Mouse (Mus musculus) midbrain, embryonic 12.5 days (tissue): ENCODE measurements around the gene Olfr1131. TPM values are rescaled to one million over a fixed set of nuclear protein-coding genes. Genes with fewer than 3 reads are reported as not detected.
"Not testable (repeated sequence)": the region's sequence is repeated elsewhere in the genome, so short reads cannot be mapped to it uniquely, and the experiment has no call there.

Experiments used
- ATAC-seq: fragments of 200-750 bp; cut with Nextera tagmentation; 2 replicates; pipeline ENCODE4 v1.8.0; 2017; ENCODE audit warnings: low read depth, moderate TSS enrichment, moderate library complexity; ENCODE audit not compliant: low FRiP score
- H3K27ac ChIP-seq: fragments of 300-500 bp; sonication (generic); replicated peaks from 2 replicates; pipeline ENCODE4 v1.5.1; 2016; ENCODE audit warnings: mild to moderate bottlenecking
- H3K27me3 ChIP-seq: fragments of 300-500 bp; sonication (generic); 2 replicates; pipeline ENCODE4 v1.6.1; 2016; ENCODE audit warnings: mild to moderate bottlenecking
- H3K36me3 ChIP-seq: fragments of 300-500 bp; sonication (generic); 2 replicates; pipeline ENCODE4 v1.6.1; 2016
- H3K4me1 ChIP-seq: fragments of 300-500 bp; sonication (generic); 2 replicates; pipeline ENCODE4 v1.6.1; 2016
- H3K4me2 ChIP-seq: fragments of 300-500 bp; sonication (generic); replicated peaks from 2 replicates; pipeline ENCODE4 v1.6.1; 2016; ENCODE audit warnings: mild to moderate bottlenecking, moderate library complexity
- H3K4me3 ChIP-seq: fragments of 300-500 bp; sonication (generic); 2 replicates; pipeline ENCODE4 v1.5.1; 2016; ENCODE audit warnings: mild to moderate bottlenecking
- H3K9ac ChIP-seq: fragments of 300-500 bp; sonication (generic); replicated peaks from 2 replicates; pipeline ENCODE4 v1.6.1; 2016; ENCODE audit warnings: mild to moderate bottlenecking, moderate library complexity
- H3K9me3 ChIP-seq: fragments of 300-500 bp; sonication (generic); 2 replicates; pipeline ENCODE4 v1.6.1; 2016; ENCODE audit warnings: mild to moderate bottlenecking
- WGBS: fragments of 180-500 bp; shearing (Covaris S2); methylation state at CpG from one replicate; pipeline ENCODE4 v1.1.7; 2016; 5-methylcytosine and 5-hydroxymethylcytosine counted together
- polyA plus RNA-seq: library from polyadenylated mRNA; unstranded; fragments of >200 nt; fragmentation: Nextera tagmentation; extraction: Ambion mirVana; gene quantifications from 2 replicates; pipeline ENCODE4 v1.2.1, GENCODE M21; 2016

Olfr1131 gene
- polyA plus RNA-seq: not detected in 2 replicates

DNA sequence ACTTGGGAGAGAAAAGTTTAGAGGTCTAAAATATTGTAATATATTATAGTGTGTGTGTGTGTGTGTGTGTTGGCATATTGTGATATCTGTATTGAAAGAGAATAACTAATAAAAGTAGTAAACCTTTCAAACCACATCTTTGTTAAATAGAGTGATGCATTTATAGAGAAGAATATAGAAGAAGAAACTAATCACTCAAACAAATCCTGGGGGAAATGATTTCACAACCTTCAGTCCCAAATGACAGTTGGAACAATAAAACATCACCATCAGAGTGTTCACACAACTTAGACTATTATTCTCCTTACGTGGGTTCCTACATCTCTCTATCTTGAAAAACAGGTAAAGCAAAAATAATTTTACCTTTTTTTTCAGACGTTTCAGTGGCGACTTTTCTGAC, at the start of gene Olfr1131:
Olfr1131 (plus strand) TSS at position 301 of the 400 bp plus-strand sequence.
- 66% methylated on average over 3 of the region's 3 CpGs for WGBS
- Histone ChIP-seq H3K4me3 (no peak within 1 kb of the TSS), H3K4me1 (no peaks in the 10 kb centered on the region), H3K4me2 (no peak within 1 kb of the TSS), H3K27ac (no peak within 1 kb of the TSS), H3K36me3 (no peaks in the 10 kb centered on the region), H3K9ac (no peak within 1 kb of the TSS), H3K9me3 (no peaks in the 10 kb centered on the region), H3K27me3 (no peaks in the 10 kb centered on the region)
- no peak for ATAC-seq

DNA sequence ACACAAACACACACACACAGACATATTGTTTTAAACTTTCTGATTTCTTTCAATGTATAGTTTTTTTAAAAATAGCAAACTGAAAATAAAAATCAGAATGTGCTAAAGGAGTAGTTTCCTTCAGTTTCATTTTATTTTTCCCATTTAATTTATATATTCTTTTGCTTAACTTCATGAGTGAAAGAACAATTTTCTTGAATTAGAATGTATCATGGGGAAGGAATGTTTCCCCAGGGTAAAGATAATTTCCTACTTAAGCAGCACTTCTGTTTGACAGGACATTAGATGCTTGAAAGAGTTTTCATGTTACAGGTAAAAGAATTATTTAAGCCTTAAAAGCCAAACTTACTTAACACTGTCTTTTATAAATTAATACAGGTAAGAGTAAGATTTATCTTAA, 21.0 kb upstream of the Olfr1131 start, which contains the start of gene Olfr1130:
Olfr1130 (plus strand) TSS at position 301 of the 400 bp plus-strand sequence.
- H3K27ac ChIP-seq, H3K9ac ChIP-seq, H3K27me3 ChIP-seq: not testable (repeated sequence)

DNA sequence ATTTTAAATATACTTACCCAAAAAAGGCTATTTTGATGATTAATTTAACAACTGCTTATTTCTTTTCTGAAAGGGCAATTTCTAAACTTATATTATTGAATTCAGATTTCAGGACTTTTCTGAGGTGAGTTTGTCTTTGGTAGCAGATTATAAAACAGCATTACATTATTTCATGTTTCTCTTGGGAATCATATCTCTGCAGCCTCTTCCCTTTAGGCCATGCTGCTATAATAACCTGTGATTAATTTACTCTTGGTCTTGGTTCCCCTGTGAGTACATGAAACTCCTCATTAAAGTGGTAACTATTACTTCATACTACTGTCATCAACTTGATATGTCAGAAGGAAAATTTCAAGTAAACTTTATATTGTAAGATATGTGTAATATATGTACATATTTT, 10.5 kb downstream of the Olfr1131 start, which contains the start of gene Olfr1132:
Olfr1132 (minus strand) TSS at position 101 of the 400 bp plus-strand sequence.
- ATAC-seq: no peak
- Histone ChIP-seq H3K9me3 (no peaks in the 10 kb centered on the region), H3K27me3 (no peaks in the 10 kb centered on the region)

More for the DNA sequence above, 21.0 kb upstream of the Olfr1131 start, which contains the start of gene Olfr1130:
- H3K4me1 ChIP-seq, ATAC-seq, H3K36me3 ChIP-seq, H3K9me3 ChIP-seq, H3K4me2 ChIP-seq, H3K4me3 ChIP-seq: not testable (repeated sequence)

DNA sequence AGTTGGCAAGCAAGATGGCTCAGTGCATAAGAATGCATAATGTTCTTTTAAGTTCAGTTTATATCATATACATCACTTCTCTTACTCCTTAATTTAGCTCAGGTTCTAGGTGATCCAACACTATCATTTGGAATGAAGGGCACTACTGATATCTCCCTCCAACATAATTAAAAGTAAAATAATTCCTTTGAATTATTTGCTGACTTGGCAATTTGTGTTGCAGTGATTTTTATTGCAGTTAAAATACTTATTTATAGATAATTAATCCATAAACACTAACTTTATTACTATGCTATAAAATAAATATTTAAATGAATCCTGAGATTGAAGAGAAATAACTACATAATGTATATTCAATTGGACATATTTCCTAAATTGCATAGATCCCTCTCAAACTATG, 15.5 kb downstream of the Olfr1131 start:
- Histone ChIP-seq H3K27ac (no peak overlapping the region), H3K9me3 (no peaks in the 10 kb centered on the region), H3K36me3 (no peaks in the 10 kb centered on the region), H3K4me3 (no peak overlapping the region), H3K4me2 (no peak overlapping the region), H3K27me3 (no peaks in the 10 kb centered on the region), H3K9ac (no peak overlapping the region), H3K4me1 (no peaks in the 10 kb centered on the region)
- ATAC-seq: no peak

More for the DNA sequence above, 10.5 kb downstream of the Olfr1131 start, which contains the start of gene Olfr1132:
- no peaks in the 10 kb centered on the region for H3K4me1 ChIP-seq
- no peak within 1 kb of the TSS for H3K4me2 ChIP-seq
- no peak within 1 kb of the TSS for H3K4me3 ChIP-seq
- H3K9ac ChIP-seq: no peak within 1 kb of the TSS
- H3K36me3 ChIP-seq: no peaks in the 10 kb centered on the region
- H3K27ac ChIP-seq: no peak within 1 kb of the TSS

DNA sequence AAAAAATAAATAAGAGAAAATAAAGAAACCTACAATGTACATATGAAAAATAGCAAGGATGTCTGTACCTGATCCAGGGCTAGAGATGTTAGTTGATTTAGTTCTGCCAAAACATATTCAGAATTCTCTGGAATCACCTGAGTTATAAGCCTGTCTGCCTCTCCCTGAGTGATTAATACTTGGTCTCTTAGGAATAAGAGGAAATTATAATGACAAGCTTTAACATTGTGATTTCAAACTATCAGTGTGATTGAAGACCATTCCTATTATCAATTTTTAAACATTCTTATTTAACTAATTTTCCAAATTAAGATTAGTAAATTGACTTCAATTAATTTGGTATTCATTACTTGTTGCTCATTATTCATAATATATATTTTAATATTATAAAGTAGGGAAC, 20.4 kb downstream of the Olfr1131 start, which contains the start of gene Olfr1133:
Olfr1133 (minus strand) TSS at position 101 of the 400 bp plus-strand sequence.
- H3K9me3 ChIP-seq: no peaks in the 10 kb centered on the region
- H3K27me3 ChIP-seq: no peaks in the 10 kb centered on the region
- H3K27ac ChIP-seq: no peak within 1 kb of the TSS
- no peak for ATAC-seq
- H3K9ac ChIP-seq: no peak within 1 kb of the TSS
- no peak within 1 kb of the TSS for H3K4me2 ChIP-seq
- no peaks in the 10 kb centered on the region for H3K36me3 ChIP-seq
- H3K4me1 ChIP-seq: no peaks in the 10 kb centered on the region
- no peak within 1 kb of the TSS for H3K4me3 ChIP-seq

DNA sequence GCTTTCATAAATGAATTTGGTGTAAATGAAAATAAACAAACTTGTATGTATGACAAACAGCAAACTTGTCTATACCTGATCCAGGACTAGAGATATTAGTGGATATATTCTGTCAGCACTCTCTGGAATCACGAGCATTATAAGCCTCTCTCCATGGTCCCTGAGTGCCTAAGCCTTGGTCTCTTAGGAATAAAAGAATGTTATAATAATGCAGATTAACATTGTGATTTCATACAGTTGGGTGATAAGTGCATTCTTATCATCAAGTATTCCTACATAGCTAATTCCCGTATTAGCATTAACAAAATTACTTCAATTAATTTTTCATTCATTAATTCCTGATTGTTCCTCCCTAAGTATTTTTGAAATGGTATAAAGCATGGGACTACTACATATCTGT, 31.5 kb downstream of the Olfr1131 start, which contains the start of gene Olfr1134:
Olfr1134 (minus strand) TSS at position 101 of the 400 bp plus-strand sequence.
- Histone ChIP-seq H3K4me3 (no peak within 1 kb of the TSS), H3K36me3 (no peaks in the 10 kb centered on the region), H3K9me3 (no peaks in the 10 kb centered on the region), H3K27me3 (no peaks in the 10 kb centered on the region), H3K27ac (no peak within 1 kb of the TSS), H3K9ac (no peak within 1 kb of the TSS), H3K4me2 (no peak within 1 kb of the TSS), H3K4me1 (no peaks in the 10 kb centered on the region)
- 85% methylated on average over 2 of the region's 2 CpGs for WGBS
- ATAC-seq: no peak

DNA sequence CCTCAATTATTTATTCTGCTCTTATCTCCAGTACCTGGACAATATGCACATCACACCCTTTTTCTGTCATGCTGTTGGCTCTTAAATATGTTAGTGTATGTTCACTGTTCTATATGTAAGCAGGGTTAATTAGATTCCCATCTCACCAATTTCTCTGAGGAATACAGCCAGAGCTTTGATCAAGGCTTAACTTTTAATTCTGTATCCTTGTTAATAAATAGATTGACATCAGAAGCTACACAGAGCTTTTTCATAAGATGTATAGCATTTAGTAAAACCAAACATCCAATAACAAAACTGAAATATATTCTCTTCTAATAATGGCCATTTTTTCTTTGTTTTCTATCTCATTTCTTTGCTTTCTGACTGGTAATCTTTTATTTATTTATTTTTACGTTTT, 46.7 kb downstream of the Olfr1131 start, which contains the start of gene Olfr1135:
Olfr1135 (minus strand) TSS at position 101 of the 400 bp plus-strand sequence.
- no peak within 1 kb of the TSS for H3K27ac ChIP-seq
- WGBS: 17% methylated on average over 1 of the region's 1 CpGs
- ATAC-seq: no peak

More for the DNA sequence above, 46.7 kb downstream of the Olfr1131 start, which contains the start of gene Olfr1135:
- H3K9me3 ChIP-seq: no peaks in the 10 kb centered on the region
- no peaks in the 10 kb centered on the region for H3K4me1 ChIP-seq
- H3K27me3 ChIP-seq: no peaks in the 10 kb centered on the region
- no peak within 1 kb of the TSS for H3K9ac ChIP-seq
- no peaks in the 10 kb centered on the region for H3K36me3 ChIP-seq
- no peak within 1 kb of the TSS for H3K4me2 ChIP-seq
- H3K4me3 ChIP-seq: no peak within 1 kb of the TSS

Other genes with a start within 250 kb of the Olfr1131 start
- gene Olfr1122, start 241.3 kb upstream of the Olfr1131 start, polyA plus RNA-seq: not detected in 2 replicates
- gene Olfr1123, start 210.5 kb upstream of the Olfr1131 start, polyA plus RNA-seq: not detected in 2 replicates
- 0.09 and 0.16 TPM in 2 replicates for gene Olfr1124, start 196.8 kb upstream of the Olfr1131 start, polyA plus RNA-seq
- not detected in 2 replicates for gene Olfr1126, start 173.1 kb upstream of the Olfr1131 start, polyA plus RNA-seq
- gene Pramel7, start 130.0 kb upstream of the Olfr1131 start, polyA plus RNA-seq: not detected in 2 replicates
- not detected in 2 replicates for gene Pramel6, start 120.5 kb upstream of the Olfr1131 start, polyA plus RNA-seq
- gene Olfr153, start 95.3 kb upstream of the Olfr1131 start, polyA plus RNA-seq: not detected in 2 replicates
- gene Olfr1128, start 81.6 kb upstream of the Olfr1131 start, polyA plus RNA-seq: not detected in 2 replicates
- not detected in 2 replicates for gene Olfr1129, start 53.2 kb upstream of the Olfr1131 start, polyA plus RNA-seq
- gene Olfr1130, start 20.9 kb upstream of the Olfr1131 start, polyA plus RNA-seq: not detected in 2 replicates
- not detected in 2 replicates for gene Olfr1132, start 10.4 kb downstream of the Olfr1131 start, polyA plus RNA-seq
- not detected in 2 replicates for gene Olfr1133, start 20.3 kb downstream of the Olfr1131 start, polyA plus RNA-seq
- not detected in 2 replicates for gene Olfr1134, start 31.4 kb downstream of the Olfr1131 start, polyA plus RNA-seq
- not detected in 2 replicates for gene Olfr1135, start 46.6 kb downstream of the Olfr1131 start, polyA plus RNA-seq
- not detected in 2 replicates for gene Olfr1136, start 66.8 kb downstream of the Olfr1131 start, polyA plus RNA-seq
- not detected in 2 replicates for gene Olfr1137, start 86.1 kb downstream of the Olfr1131 start, polyA plus RNA-seq
- not detected in 2 replicates for gene Olfr1138, start 112.9 kb downstream of the Olfr1131 start, polyA plus RNA-seq
- gene Olfr1140, start 116.6 kb downstream of the Olfr1131 start, polyA plus RNA-seq: not detected in 2 replicates
- not detected in 2 replicates for gene Olfr1141, start 126.9 kb downstream of the Olfr1131 start, polyA plus RNA-seq
- gene Olfr152, start 152.4 kb downstream of the Olfr1131 start, polyA plus RNA-seq: not detected in 2 replicates
- not detected in 2 replicates for gene Olfr1143, start 173.5 kb downstream of the Olfr1131 start, polyA plus RNA-seq
- gene Olfr1145, start 182.7 kb downstream of the Olfr1131 start, polyA plus RNA-seq: not detected in 2 replicates
- gene Olfr1148, start 203.4 kb downstream of the Olfr1131 start, polyA plus RNA-seq: not detected in 2 replicates
- gene Olfr1150-ps1, start 216.9 kb downstream of the Olfr1131 start, polyA plus RNA-seq: not detected in 2 replicates
- gene Olfr1151, start 228.8 kb downstream of the Olfr1131 start, polyA plus RNA-seq: not detected in 2 replicates
- gene Olfr1152, start 239.4 kb downstream of the Olfr1131 start, polyA plus RNA-seq: not detected in 2 replicates